Mouse (Mus musculus) kidney, adult 8-10 months (tissue): ENCODE measurements at regions not wholly inside any gene's neighbourhood (a gene's known extent, or its start where the extent isn't known, plus 50 kb on each side); places are given as distances from the start of the nearest gene placed in this dataset.

Source experiments
- DNase-seq, 2 experiments: peaks; one replicate each; pipeline ENCODE4 v3.0.0; 2022

- DNase-seq = no peak
Observed at GRCm38 (mm10) chr15:56420681-56421080, 1056.7 kb downstream of the Slc22a22 start.

GRCm38 (mm10) chr15:56391982-56392381, 1085.4 kb downstream of the Slc22a22 start:
- DNase-seq = no peak

DNA sequence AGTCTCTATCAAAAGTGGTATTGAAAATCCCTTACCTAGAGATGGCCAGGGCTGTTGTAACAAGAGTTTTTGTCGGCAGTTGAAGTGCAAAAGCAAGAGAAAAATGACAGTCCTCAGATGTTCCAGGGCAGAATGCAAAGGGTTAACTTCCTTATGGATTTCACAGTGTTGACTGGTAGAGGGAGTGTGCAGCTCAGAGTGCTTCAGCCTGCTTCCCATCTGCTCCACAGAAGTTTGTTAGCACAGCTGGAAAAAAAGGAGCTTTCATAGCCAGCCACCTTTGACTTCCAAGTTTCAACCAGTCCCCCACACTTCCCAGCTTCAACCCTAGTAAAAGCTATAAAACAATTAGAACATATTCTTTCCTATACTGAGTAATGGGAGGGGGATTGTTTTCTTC, 1098.9 kb downstream of the Slc22a22 start:
- no peak for DNase-seq

DNA sequence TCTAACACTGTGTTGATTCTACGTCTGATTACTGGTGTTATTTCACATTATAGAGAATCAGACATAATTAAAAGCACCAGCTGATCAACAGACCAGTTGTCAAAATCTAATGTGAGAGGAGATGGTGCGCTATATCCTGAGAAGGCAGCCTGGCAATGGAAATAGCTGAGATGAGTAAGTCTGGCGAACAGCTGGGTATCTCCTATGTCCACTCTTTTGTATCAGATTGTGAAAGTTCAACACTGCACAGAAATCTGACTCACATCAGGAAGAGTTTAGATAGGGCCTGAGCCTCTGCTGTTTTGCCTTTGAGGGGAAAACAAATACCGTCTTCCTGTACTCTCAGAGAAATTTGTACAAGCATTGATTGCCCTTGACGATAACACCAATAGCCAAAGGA, 1126.5 kb downstream of the Slc22a22 start:
- no peak for DNase-seq

GRCm38 (mm10) chr15:56346111-56346510, 1131.3 kb downstream of the Slc22a22 start:
- DNase-seq = peak in 1 of 2 experiments; percentile 0

- no peak for DNase-seq
Observed at GRCm38 (mm10) chr15:56344973-56345372, 1132.5 kb downstream of the Slc22a22 start.

DNA sequence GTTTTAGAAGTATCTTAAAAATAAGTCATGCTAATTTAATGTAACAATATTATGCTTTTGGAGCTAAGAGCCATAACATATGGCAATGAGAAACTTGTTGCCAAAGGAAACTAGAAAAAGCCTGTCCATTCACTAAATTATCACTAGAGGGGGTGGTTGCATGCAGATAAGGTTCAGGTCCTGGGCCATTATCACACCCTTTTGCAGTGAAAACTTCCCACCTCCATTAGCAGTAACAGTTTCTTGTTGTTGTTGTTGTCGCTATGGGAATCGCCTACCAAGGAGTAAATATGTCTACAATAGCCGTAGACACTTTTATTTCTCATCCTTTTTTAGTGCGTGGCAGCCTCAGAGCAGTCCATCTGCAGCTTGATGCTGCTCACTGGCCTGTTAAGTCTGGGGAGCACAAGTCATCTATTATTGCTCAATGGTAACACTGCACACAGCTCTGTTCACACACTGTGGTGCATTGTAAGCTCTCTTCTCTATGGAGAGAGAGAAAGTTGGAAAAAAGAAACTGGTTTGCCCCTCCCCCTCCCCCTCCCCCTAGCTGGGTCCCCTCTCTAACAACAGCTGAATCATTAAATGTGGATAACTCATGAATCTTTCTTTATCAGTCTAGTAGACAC, 1133.0 kb downstream of the Slc22a22 start:
- DNase-seq = peak in 1 of 2 experiments; percentile 1

DNA sequence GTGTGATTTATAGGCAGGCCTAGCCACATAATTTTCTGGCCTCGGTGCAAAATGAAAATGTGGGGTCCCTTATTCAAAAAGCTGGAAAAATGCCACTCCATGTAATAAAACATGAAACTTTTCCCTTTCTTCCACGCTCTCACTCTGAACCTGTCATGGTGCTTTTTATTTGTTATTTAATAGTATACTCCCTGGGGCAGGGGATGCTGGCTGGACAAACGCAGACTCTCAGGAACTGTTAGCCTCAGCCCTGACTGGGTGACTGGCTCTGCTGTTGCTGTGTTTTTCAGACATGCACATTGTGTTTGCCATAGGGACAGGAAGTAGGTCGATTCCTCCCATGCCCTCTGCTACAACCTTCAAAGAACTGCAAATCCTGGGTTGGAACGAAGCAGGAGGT, 1139.5 kb downstream of the Slc22a22 start:
- no peak for DNase-seq

- DNase-seq = peak; percentile 18 to 53
Observed at GRCm38 (mm10) chr15:56336449-56336848, 1141.0 kb downstream of the Slc22a22 start.

DNA sequence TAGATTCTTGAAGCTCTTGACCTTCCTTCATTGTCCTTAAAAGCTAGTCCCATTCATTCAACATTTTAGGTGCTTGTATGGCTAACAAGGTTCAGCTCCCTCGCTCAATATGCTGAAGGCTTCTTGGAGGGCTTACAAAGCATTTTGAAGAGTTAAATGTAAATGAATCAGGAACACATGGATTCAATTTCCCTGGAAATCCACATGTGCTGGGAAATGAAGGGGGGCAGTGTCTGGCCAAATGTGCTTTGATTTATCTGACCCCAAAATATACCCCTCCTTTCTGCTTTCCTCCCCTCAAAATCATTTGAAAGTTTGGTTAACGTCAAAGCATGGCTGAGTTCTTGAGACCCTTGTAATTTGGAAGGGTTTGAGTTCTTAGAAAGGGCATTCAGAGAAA, 1142.4 kb downstream of the Slc22a22 start:
- DNase-seq = no peak

GRCm38 (mm10) chr15:56320501-56320900, 1156.9 kb downstream of the Slc22a22 start:
- no peak for DNase-seq

DNA sequence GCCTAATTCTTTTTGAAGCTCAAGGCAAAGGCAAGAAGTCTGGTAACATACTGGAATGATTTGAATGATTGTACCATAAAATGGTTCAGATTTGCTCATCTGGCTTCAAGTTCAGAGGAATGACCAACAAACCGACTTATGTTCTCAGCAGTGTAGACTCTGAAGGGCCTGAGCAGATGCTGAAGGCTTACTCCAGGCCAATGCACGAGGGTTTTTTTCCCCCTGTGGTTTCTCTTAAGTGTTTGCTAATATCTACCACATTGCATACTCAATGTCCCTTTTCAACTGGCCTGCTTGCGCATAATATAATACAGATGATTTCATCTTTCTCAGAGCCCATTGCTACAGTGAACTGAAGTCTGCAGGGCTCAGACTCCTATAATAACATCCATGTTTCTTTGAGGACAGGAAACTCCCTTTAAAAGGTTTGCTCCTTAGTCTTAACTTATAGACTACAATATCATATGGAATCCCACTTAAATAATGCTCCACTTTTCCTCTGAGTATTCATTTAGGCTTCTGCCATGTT, 1182.5 kb downstream of the Slc22a22 start:
- DNase-seq = no peak

- DNase-seq = peak; percentile 2 to 13
Observed at GRCm38 (mm10) chr15:56278622-56279301, 1198.7 kb downstream of the Slc22a22 start.

DNA sequence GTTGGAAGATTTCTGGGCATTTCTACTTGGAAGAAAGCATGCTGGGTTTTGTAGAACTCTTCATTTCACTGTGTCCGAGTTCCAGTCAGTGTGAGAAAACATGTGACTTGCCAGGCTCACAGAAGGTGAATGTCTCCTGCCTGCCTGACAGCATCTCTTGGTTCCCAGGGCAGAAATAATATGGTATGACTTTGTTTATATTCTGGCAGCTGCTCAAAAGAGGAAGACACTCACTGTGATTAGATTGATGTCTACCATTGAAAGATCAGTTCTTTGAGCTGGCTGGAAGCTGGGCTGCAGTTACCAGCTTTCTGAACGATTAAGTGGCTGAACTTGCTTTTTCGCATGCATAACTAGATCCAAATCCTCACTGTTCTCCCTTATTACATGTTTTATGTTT, 1199.4 kb downstream of the Slc22a22 start:
- DNase-seq = no peak

GRCm38 (mm10) chr15:56248731-56249130, 1228.7 kb downstream of the Slc22a22 start:
- no peak for DNase-seq

GRCm38 (mm10) chr15:56244004-56244735, 1233.3 kb downstream of the Slc22a22 start:
- peak in 1 of 2 experiments; percentile 9 for DNase-seq

GRCm38 (mm10) chr15:56202552-56202951, 1274.9 kb downstream of the Slc22a22 start:
- no peak for DNase-seq

DNA sequence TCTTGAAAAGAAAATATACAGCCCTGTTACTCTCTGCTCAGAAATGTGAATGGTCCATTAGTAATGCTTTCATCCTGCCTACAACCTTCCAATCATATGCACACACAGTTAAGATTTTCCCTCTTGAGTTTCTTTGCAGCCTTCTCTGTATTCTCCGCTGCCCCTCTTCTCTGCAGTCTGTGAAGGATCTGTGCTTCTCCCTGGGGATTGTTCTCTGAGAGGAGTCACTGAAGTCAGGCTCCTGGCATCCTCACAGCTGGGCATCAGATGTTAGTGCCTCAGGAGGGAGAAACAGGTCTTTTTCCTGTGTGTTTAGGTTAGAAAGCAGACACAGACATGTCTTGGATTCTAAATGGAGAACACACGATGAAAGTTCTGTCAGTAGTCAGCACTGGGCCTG, 1278.1 kb downstream of the Slc22a22 start:
- no peak for DNase-seq

DNA sequence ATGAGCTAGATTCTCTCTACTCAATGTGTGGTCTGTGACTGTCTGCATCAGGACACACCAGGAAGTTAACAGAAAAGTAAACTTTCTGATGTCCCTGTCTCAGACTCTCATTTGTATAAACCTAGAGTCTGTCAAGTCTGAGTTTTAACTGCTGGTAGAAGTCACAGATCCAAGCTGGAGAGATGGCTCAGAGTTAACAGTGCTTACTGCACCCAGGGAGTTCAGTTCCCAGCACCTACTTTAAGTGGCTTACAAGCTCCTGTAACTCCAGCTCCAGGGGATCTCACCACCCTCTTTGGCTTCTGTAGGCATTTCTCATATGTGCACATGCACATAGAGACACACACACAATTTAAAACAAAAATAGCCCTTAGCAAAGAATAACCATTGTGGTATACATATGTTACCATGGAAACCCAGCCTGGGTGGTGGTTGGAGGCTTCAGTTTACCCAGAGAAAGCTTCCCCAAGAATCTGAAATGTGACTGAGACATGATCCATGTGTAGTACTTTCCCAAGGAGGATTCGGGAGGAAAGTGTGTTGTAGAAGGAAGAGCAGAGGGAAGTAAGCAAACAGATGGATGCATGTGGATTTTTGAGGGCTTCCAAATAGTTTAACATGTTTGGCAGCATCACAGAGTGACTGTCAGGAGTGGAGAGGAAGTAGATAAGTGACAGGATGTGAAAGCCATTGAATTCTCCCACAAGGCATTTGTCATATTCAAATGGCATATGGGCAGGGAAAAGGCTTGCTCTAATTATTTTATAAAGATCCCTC, 1279.8 kb downstream of the Slc22a22 start:
- no peak for DNase-seq

- DNase-seq = no peak
Observed at GRCm38 (mm10) chr15:56166236-56166635, 1311.2 kb downstream of the Slc22a22 start.

DNA sequence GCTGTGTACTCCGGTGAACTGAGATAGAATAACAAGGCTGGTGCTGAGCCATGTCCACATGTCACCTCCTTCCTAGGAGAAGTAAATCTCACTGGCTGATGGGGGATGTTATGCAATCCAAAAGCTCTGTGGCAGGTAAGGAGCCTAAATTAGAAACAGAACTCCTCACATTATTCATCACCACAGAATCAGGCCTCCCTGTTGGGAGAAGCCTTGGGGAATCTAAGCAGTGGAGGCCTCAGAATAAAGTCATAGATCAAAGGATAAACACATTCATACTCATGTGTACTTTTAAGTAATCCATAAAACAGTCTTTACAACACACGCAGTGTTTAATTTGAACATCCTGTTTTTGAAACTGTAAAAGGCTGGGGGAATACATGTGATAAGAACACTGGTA, 1318.7 kb downstream of the Slc22a22 start:
- no peak for DNase-seq

DNA sequence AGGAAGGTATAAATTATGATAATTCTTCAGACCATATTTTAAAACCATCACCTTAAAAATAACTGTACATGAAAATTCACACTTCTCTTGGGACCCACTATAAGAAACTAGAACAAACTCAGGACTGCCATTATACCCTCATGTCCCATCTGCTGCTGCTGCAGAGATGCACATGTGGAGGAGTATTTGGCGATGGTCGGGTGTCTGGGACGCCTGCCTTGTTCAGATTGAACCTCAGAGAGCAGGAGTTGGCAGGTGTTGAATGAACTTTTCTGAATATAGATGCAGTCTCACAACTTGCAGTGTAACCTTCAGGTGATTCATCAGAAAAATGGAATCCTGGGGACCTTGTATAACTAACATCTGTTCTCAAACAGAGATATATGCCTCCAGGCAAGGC, 1338.0 kb downstream of the Slc22a22 start:
- DNase-seq = no peak

DNA sequence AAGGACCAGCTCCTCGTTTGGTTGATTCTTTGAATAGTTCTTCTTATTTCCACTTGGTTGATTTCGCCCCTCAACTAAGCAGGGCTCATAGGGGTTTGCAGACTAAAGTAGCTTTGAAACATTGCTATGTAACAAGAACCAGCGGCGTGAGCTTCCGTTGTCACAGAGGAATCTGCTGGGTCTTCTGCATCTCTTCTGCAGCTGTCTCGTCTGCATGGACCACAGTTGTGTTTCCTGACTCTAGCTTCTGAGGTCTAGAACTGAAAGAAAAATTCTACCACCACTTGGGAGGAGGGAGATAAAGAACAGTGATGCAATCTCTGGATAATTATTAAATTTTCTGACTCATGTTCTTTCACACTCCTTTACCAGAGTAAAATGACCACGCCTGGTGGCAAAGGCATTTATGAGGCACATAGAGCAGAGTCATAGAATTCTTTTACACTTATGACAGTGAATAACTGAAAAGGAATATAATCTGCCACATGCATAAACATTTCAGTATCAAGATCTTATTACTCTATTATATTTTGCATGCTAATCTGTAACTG, 1340.9 kb downstream of the Slc22a22 start:
- DNase-seq = no peak
